Mouse (Mus musculus): ENCODE results near the gene Acaa1b. TPM values are rescaled to one million over a fixed set of nuclear protein-coding genes. Genes with fewer than 3 reads are reported as not detected.

Gene Acaa1b
- polyA plus RNA-seq, 2 experiments = 1.7 to 1.8 TPM

DNA sequence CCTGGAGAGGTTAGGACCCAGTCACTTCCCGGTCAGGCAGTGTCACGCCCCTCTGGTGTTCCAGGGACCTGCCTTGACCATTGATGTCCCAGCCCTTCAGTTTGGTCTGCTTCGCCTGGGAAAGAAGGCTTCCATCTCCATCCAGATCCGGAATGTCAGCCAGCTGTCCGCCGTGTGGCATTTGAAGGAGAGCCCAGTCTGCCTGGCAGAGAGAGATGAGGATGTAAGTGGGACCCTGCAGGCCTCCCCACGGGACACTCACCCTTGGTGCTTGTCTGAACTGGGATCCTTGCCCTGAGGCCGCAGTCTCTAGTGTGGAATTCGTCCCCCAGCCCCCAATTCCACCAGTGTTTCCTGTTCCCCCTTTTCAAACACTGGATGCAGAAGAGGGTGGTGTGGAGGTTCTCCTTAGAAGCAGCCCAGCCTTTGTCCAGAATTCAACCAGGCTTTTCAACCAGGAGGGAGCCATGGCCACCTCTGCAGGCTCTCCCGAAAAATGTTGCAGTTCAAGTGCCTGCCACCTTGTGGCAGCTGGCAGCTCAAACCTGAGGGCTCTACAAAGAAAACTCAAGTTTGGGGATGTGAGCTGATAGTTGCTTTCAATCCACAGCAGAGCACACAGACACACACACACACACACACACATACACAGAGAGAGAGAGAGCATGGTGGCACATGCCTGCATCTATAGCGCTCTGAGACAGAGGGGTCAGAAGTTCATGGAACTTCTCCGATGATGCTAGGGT, 28.3 kb downstream of the Acaa1b start:
- H3K9ac ChIP-seq (ENCODE audit: low read depth, low read length, severe bottlenecking) = no peak overlapping the region
- no peak overlapping the region for H3K27ac ChIP-seq (replicated peaks; ENCODE audit: low read depth, low read length)
- no peaks in the 10 kb centered on the region for H3K4me1 ChIP-seq (ENCODE audit: control insufficient read depth, insufficient read depth, low read length)
- H3K36me3 ChIP-seq (ENCODE audit: control insufficient read depth, insufficient read depth, low read length) = no peaks in the 10 kb centered on the region
- 82% methylated on average over 12 of the region's 12 CpGs for WGBS
- ATAC-seq (ENCODE audit: low FRiP score, low read depth) (no peak), DNase-seq (ENCODE audit: low spot score) (no peak)
- no peaks in the 10 kb centered on the region for H3K9me3 ChIP-seq (ENCODE audit: control insufficient read depth, low read length)
- no peak overlapping the region for H3K4me2 ChIP-seq (replicated peaks; ENCODE audit: low read depth, low read length, severe bottlenecking)
- no peak overlapping the region for H3K4me3 ChIP-seq (replicated peaks; ENCODE audit: low read length)
- H3K27me3 ChIP-seq (ENCODE audit: control insufficient read depth, insufficient read depth, low read length) = no peaks in the 10 kb centered on the region
- no peak for TF ChIP-seq POLR2A (IDR thresholded peaks at IDR 0.05; ENCODE audit: borderline replicate concordance, extremely low read depth, insufficient read depth, insufficient read length)

GRCm38 (mm10) chr9:119122596-119123369, 34.1 kb downstream of the Acaa1b start:
- Histone ChIP-seq H3K4me1 (ENCODE audit: control insufficient read depth, insufficient read depth, low read length) (no peaks in the 10 kb centered on the region), H3K36me3 (ENCODE audit: control insufficient read depth, insufficient read depth, low read length) (no peaks in the 10 kb centered on the region), H3K4me3 (replicated peaks; ENCODE audit: low read length) (no peak overlapping the region), H3K9me3 (ENCODE audit: control insufficient read depth, low read length) (no peaks in the 10 kb centered on the region), H3K4me2 (replicated peaks; ENCODE audit: low read depth, low read length, severe bottlenecking) (no peak overlapping the region), H3K9ac (ENCODE audit: low read depth, low read length, severe bottlenecking) (no peak overlapping the region), H3K27me3 (ENCODE audit: control insufficient read depth, insufficient read depth, low read length) (no peaks in the 10 kb centered on the region), H3K27ac (replicated peaks; ENCODE audit: low read depth, low read length) (no peak overlapping the region)
- WGBS = 77% methylated on average over 18 of the region's 18 CpGs
- TF ChIP-seq POLR2A (IDR thresholded peaks at IDR 0.05; ENCODE audit: borderline replicate concordance, extremely low read depth, insufficient read depth, insufficient read length) = no peak
- no peak for DNase-seq (ENCODE audit: low spot score)
- no peak for ATAC-seq (ENCODE audit: low FRiP score, low read depth)

- Histone ChIP-seq H3K27ac (replicated peaks; ENCODE audit: low read depth, low read length) (no peak overlapping the region), H3K27me3 (ENCODE audit: control insufficient read depth, insufficient read depth, low read length) (no peaks in the 10 kb centered on the region)
- 61% methylated on average over 3 of the region's 3 CpGs for WGBS
These were observed 36.7 kb downstream of the Acaa1b start for GRCm38 (mm10) chr9:119120168-119120560.

GRCm38 (mm10) chr9:119119409-119120167, 37.3 kb downstream of the Acaa1b start:
- DNase-seq (ENCODE audit: low spot score) (no peak), ATAC-seq (ENCODE audit: low FRiP score, low read depth) (no peak)
- no peaks in the 10 kb centered on the region for H3K36me3 ChIP-seq (ENCODE audit: control insufficient read depth, insufficient read depth, low read length)
- H3K9ac ChIP-seq (ENCODE audit: low read depth, low read length, severe bottlenecking) = no peak overlapping the region
- H3K4me2 ChIP-seq (replicated peaks; ENCODE audit: low read depth, low read length, severe bottlenecking) = no peak overlapping the region
- 91% methylated on average over 19 of the region's 19 CpGs for WGBS
- H3K9me3 ChIP-seq (ENCODE audit: control insufficient read depth, low read length) = no peaks in the 10 kb centered on the region
- no peaks in the 10 kb centered on the region for H3K27me3 ChIP-seq (ENCODE audit: control insufficient read depth, insufficient read depth, low read length)
- no peak overlapping the region for H3K27ac ChIP-seq (replicated peaks; ENCODE audit: low read depth, low read length)
- TF ChIP-seq POLR2A (IDR thresholded peaks at IDR 0.05; ENCODE audit: borderline replicate concordance, extremely low read depth, insufficient read depth, insufficient read length) = no peak
- no peak overlapping the region for H3K4me3 ChIP-seq (replicated peaks; ENCODE audit: low read length)
- no peaks in the 10 kb centered on the region for H3K4me1 ChIP-seq (ENCODE audit: control insufficient read depth, insufficient read depth, low read length)

More at GRCm38 (mm10) chr9:119120168-119120560, 36.7 kb downstream of the Acaa1b start:
- no peak overlapping the region for H3K4me2 ChIP-seq (replicated peaks; ENCODE audit: low read depth, low read length, severe bottlenecking)
- H3K36me3 ChIP-seq (ENCODE audit: control insufficient read depth, insufficient read depth, low read length) = no peaks in the 10 kb centered on the region
- no peak for DNase-seq (ENCODE audit: low spot score)
- no peak for ATAC-seq (ENCODE audit: low FRiP score, low read depth)
- H3K4me1 ChIP-seq (ENCODE audit: control insufficient read depth, insufficient read depth, low read length) = no peaks in the 10 kb centered on the region
- no peak for TF ChIP-seq POLR2A (IDR thresholded peaks at IDR 0.05; ENCODE audit: borderline replicate concordance, extremely low read depth, insufficient read depth, insufficient read length)
- no peaks in the 10 kb centered on the region for H3K9me3 ChIP-seq (ENCODE audit: control insufficient read depth, low read length)
- H3K4me3 ChIP-seq (replicated peaks; ENCODE audit: low read length) = no peak overlapping the region
- no peak overlapping the region for H3K9ac ChIP-seq (ENCODE audit: low read depth, low read length, severe bottlenecking)

DNA sequence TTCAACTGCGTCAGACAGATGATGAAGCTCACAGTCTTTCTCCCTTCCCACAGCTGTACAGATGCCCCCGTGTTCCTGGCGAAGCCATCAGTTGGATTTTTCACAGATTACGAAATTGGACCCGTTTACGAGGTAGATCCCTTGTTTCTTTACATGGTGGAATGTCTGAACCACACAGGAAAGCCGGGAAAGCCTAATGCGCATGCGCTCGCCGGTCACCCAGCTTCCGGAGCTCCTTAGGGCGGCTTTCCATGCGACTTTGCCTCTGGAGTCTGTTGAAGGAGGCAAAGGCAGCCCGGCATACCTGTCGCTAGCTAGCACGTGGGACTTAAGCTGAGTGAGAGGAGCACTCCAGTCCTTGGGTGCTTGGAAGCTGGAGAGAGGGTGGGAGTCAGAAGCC, 42.0 kb downstream of the Acaa1b start:
- WGBS = 77% methylated on average over 17 of the region's 17 CpGs
- Histone ChIP-seq H3K4me1 (ENCODE audit: control insufficient read depth, insufficient read depth, low read length) (peaks cover 8% of the 10 kb centered on the region; the same call in 1 of the 2 replicates), H3K9me3 (ENCODE audit: control insufficient read depth, low read length) (no peaks in the 10 kb centered on the region), H3K27me3 (ENCODE audit: control insufficient read depth, insufficient read depth, low read length) (no peaks in the 10 kb centered on the region), H3K27ac (replicated peaks; ENCODE audit: low read depth, low read length) (no peak overlapping the region), H3K36me3 (ENCODE audit: control insufficient read depth, insufficient read depth, low read length) (no peaks in the 10 kb centered on the region), H3K9ac (ENCODE audit: low read depth, low read length, severe bottlenecking) (no peak overlapping the region), H3K4me3 (replicated peaks; ENCODE audit: low read length) (no peak overlapping the region), H3K4me2 (replicated peaks; ENCODE audit: low read depth, low read length, severe bottlenecking) (no peak overlapping the region)
- no peak for DNase-seq (ENCODE audit: low spot score)
- ATAC-seq (ENCODE audit: low FRiP score, low read depth) = no peak
- TF ChIP-seq POLR2A (IDR thresholded peaks at IDR 0.05; ENCODE audit: borderline replicate concordance, extremely low read depth, insufficient read depth, insufficient read length) = no peak

Data from limb, embryonic 14.5 days (tissue).